Mouse (Mus musculus): ENCODE data around the gene Heatr3. TPM values are rescaled to one million over a fixed set of nuclear protein-coding genes. Genes with fewer than 3 reads are reported as not detected.
A peak's percentile ranks its signal among the peaks of the same experiment; 100 is the strongest.

The Heatr3 gene
- 5.3 TPM in 2 replicates for polyA plus RNA-seq (2012; rRNA removed)

GRCm38 (mm10) chr8:88137748-88138484, at the start of gene Heatr3:
TSS of gene Heatr3 (plus strand) at chr8:88137855.
- no peaks in the 10 kb centered on the region; the same call in 1 of the 2 replicates for H3K4me1 ChIP-seq (ENCODE audit: control insufficient read depth, insufficient read depth, low read length)
- TF ChIP-seq POLR2A (IDR thresholded peaks at IDR 0.05; ENCODE audit: control insufficient read depth, low read depth, low read length) (peak; percentile 90), CTCF (IDR thresholded peaks at IDR 0.05; ENCODE audit: control insufficient read depth, insufficient read depth, insufficient replicate concordance, low read depth, low read length) (no peak)
- H3K4me3 ChIP-seq (ENCODE audit: control insufficient read depth, low read depth, low read length) = peak within 1 kb of the TSS; percentile 82
- H3K27me3 ChIP-seq (ENCODE audit: control insufficient read depth, insufficient read depth, low read length) = no peaks in the 10 kb centered on the region
- H3K36me3 ChIP-seq (ENCODE audit: control insufficient read depth, insufficient read depth, low read length) = peaks cover 2% of the 10 kb centered on the region; the same call in 1 of the 2 replicates
- peak within 1 kb of the TSS; percentile 59 for H3K27ac ChIP-seq (ENCODE audit: control insufficient read depth, insufficient read depth, low read depth, low read length)

DNA sequence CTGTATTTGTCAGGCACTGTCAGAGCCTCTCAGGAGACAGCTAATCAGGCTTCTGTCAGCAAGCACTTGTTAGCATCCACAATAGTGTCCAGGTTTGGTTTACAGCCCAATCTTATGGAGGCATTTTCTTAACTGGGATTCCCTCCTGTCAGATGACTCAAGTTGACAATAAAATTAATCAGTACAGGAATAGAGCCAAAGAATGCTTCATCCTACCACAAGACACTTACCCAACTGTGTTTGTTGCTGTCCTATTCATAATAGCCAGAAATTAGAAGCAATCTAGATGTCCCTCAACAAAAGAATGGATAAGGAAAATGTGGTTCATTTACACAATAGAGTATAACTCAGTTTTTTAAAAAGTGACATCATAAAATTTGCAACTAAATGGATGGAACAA, 49.6 kb upstream of the Heatr3 start:
- Histone ChIP-seq H3K27ac (ENCODE audit: control insufficient read depth, insufficient read depth, low read depth, low read length) (no peak overlapping the region), H3K4me3 (ENCODE audit: control insufficient read depth, low read depth, low read length) (no peak overlapping the region), H3K36me3 (ENCODE audit: control insufficient read depth, insufficient read depth, low read length) (no peaks in the 10 kb centered on the region), H3K27me3 (ENCODE audit: control insufficient read depth, insufficient read depth, low read length) (no peaks in the 10 kb centered on the region), H3K4me1 (ENCODE audit: control insufficient read depth, insufficient read depth, low read length) (no peaks in the 10 kb centered on the region)
- TF ChIP-seq CTCF (IDR thresholded peaks at IDR 0.05; ENCODE audit: control insufficient read depth, insufficient read depth, insufficient replicate concordance, low read depth, low read length) (no peak), POLR2A (IDR thresholded peaks at IDR 0.05; ENCODE audit: control insufficient read depth, low read depth, low read length) (no peak)

GRCm38 (mm10) chr8:88091661-88092060, 46.0 kb upstream of the Heatr3 start:
- Histone ChIP-seq H3K36me3 (ENCODE audit: control insufficient read depth, insufficient read depth, low read length) (no peaks in the 10 kb centered on the region), H3K27me3 (ENCODE audit: control insufficient read depth, insufficient read depth, low read length) (no peaks in the 10 kb centered on the region), H3K27ac (ENCODE audit: control insufficient read depth, insufficient read depth, low read depth, low read length) (no peak overlapping the region), H3K4me3 (ENCODE audit: control insufficient read depth, low read depth, low read length) (no peak overlapping the region), H3K4me1 (ENCODE audit: control insufficient read depth, insufficient read depth, low read length) (no peaks in the 10 kb centered on the region)
- no peak for TF ChIP-seq CTCF (IDR thresholded peaks at IDR 0.05; ENCODE audit: control insufficient read depth, insufficient read depth, insufficient replicate concordance, low read depth, low read length)
- no peak for TF ChIP-seq POLR2A (IDR thresholded peaks at IDR 0.05; ENCODE audit: control insufficient read depth, low read depth, low read length)

- no peak for TF ChIP-seq POLR2A (IDR thresholded peaks at IDR 0.05; ENCODE audit: control insufficient read depth, low read depth, low read length)
- no peak for TF ChIP-seq CTCF (IDR thresholded peaks at IDR 0.05; ENCODE audit: control insufficient read depth, insufficient read depth, insufficient replicate concordance, low read depth, low read length)
- H3K36me3 ChIP-seq (ENCODE audit: control insufficient read depth, insufficient read depth, low read length) = no peaks in the 10 kb centered on the region
- H3K27ac ChIP-seq (ENCODE audit: control insufficient read depth, insufficient read depth, low read depth, low read length) = no peak overlapping the region
- H3K4me1 ChIP-seq (ENCODE audit: control insufficient read depth, insufficient read depth, low read length) = no peaks in the 10 kb centered on the region
- H3K4me3 ChIP-seq (ENCODE audit: control insufficient read depth, low read depth, low read length) = no peak overlapping the region
- H3K27me3 ChIP-seq (ENCODE audit: control insufficient read depth, insufficient read depth, low read length) = no peaks in the 10 kb centered on the region
Observed at GRCm38 (mm10) chr8:88093367-88093766, 44.3 kb upstream of the Heatr3 start.

DNA sequence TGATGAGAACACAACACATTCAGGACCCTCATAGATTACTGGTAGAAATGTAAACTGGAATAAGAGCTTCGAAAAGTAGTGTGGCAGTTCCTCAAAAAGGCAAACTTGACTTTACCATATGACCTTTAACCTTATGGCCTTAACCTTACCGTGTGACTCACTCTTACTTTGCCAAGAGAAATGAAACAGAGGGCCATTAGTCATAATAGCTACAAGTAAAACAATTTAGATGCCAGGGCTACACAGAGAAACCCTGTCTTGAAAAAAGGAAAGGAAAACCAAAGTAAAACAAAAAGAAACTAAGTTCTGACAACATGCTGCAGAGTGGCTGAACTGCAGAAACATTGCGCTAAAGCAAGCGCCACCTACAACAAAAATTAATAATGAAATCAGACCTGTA, 38.8 kb upstream of the Heatr3 start:
- no peak overlapping the region for H3K27ac ChIP-seq (ENCODE audit: control insufficient read depth, insufficient read depth, low read depth, low read length)

GRCm38 (mm10) chr8:88099526-88099925, 38.1 kb upstream of the Heatr3 start:
- H3K27ac ChIP-seq (ENCODE audit: control insufficient read depth, insufficient read depth, low read depth, low read length) = no peak overlapping the region
- TF ChIP-seq CTCF (IDR thresholded peaks at IDR 0.05; ENCODE audit: control insufficient read depth, insufficient read depth, insufficient replicate concordance, low read depth, low read length) = peak; percentile 27; the same call in 1 of the 2 replicates
- TF ChIP-seq POLR2A (IDR thresholded peaks at IDR 0.05; ENCODE audit: control insufficient read depth, low read depth, low read length) = no peak
- no peaks in the 10 kb centered on the region for H3K36me3 ChIP-seq (ENCODE audit: control insufficient read depth, insufficient read depth, low read length)
- H3K4me1 ChIP-seq (ENCODE audit: control insufficient read depth, insufficient read depth, low read length) = no peaks in the 10 kb centered on the region
- no peaks in the 10 kb centered on the region for H3K27me3 ChIP-seq (ENCODE audit: control insufficient read depth, insufficient read depth, low read length)
- H3K4me3 ChIP-seq (ENCODE audit: control insufficient read depth, low read depth, low read length) = no peak overlapping the region

More for the DNA sequence above, 38.8 kb upstream of the Heatr3 start:
- Histone ChIP-seq H3K36me3 (ENCODE audit: control insufficient read depth, insufficient read depth, low read length) (no peaks in the 10 kb centered on the region), H3K4me3 (ENCODE audit: control insufficient read depth, low read depth, low read length) (no peak overlapping the region), H3K27me3 (ENCODE audit: control insufficient read depth, insufficient read depth, low read length) (no peaks in the 10 kb centered on the region), H3K4me1 (ENCODE audit: control insufficient read depth, insufficient read depth, low read length) (no peaks in the 10 kb centered on the region)
- TF ChIP-seq POLR2A (IDR thresholded peaks at IDR 0.05; ENCODE audit: control insufficient read depth, low read depth, low read length) (no peak), CTCF (IDR thresholded peaks at IDR 0.05; ENCODE audit: control insufficient read depth, insufficient read depth, insufficient replicate concordance, low read depth, low read length) (no peak)

- no peak overlapping the region for H3K27ac ChIP-seq (ENCODE audit: control insufficient read depth, insufficient read depth, low read depth, low read length)
- no peaks in the 10 kb centered on the region for H3K27me3 ChIP-seq (ENCODE audit: control insufficient read depth, insufficient read depth, low read length)
- H3K36me3 ChIP-seq (ENCODE audit: control insufficient read depth, insufficient read depth, low read length) = no peaks in the 10 kb centered on the region; the same call in 1 of the 2 replicates
- H3K4me1 ChIP-seq (ENCODE audit: control insufficient read depth, insufficient read depth, low read length) = no peaks in the 10 kb centered on the region
- no peak overlapping the region for H3K4me3 ChIP-seq (ENCODE audit: control insufficient read depth, low read depth, low read length)
- TF ChIP-seq CTCF (IDR thresholded peaks at IDR 0.05; ENCODE audit: control insufficient read depth, insufficient read depth, insufficient replicate concordance, low read depth, low read length) = no peak
- TF ChIP-seq POLR2A (IDR thresholded peaks at IDR 0.05; ENCODE audit: control insufficient read depth, low read depth, low read length) = no peak
Observed at GRCm38 (mm10) chr8:88109241-88109640, 28.4 kb upstream of the Heatr3 start.
